Mouse (Mus musculus): ENCODE measurements at regions not wholly inside any gene's neighbourhood (a gene's known extent, or its start where the extent isn't known, plus 50 kb on each side); places are given as distances from the start of the nearest gene placed in this dataset.

- no peak for TF ChIP-seq CTCF (IDR thresholded peaks at IDR 0.05; ENCODE audit: low read depth)
- no peak for TF ChIP-seq EP300 (IDR thresholded peaks at IDR 0.05; ENCODE audit: low read depth)
Measured at GRCm38 (mm10) chr13:46071670-46072069, 106.9 kb upstream of the Atxn1 start.
